Comparison of ENCODE assay signal across 1 mouse cellular context in genomic region chr13:67452021-67452309, GRCm38 (mm10).
TF ChIP-seq lines count a peak whose summit lies in the region.

No protein-coding gene starts in this region.

TF ChIP-seq in MEL, 35 proteins besides CTCF, POLR2A, EP300 and RAD21:
- TF ChIP-seq SMC3 (IDR thresholded peaks at IDR 0.05; ENCODE audit: low read depth, low read length), result no peak
- TF ChIP-seq JUND (IDR thresholded peaks at IDR 0.05; ENCODE audit: low read depth, low read length), result no peak
TF ChIP-seq in MEL: peak in this region for 0.
